Mouse (Mus musculus) midbrain, embryonic 12.5 days (tissue): ENCODE data around the gene Dnah6. TPM values are rescaled to one million over a fixed set of nuclear protein-coding genes. Genes with fewer than 3 reads are reported as not detected.

Experiments used
- ATAC-seq: fragments of 200-750 bp; cut with Nextera tagmentation; 2 replicates; pipeline ENCODE4 v1.8.0; 2017; ENCODE audit warnings: low read depth, moderate TSS enrichment, moderate library complexity; ENCODE audit not compliant: low FRiP score
- H3K27ac ChIP-seq: fragments of 300-500 bp; sonication (generic); replicated peaks from 2 replicates; pipeline ENCODE4 v1.5.1; 2016; ENCODE audit warnings: mild to moderate bottlenecking
- H3K27me3 ChIP-seq: fragments of 300-500 bp; sonication (generic); 2 replicates; pipeline ENCODE4 v1.6.1; 2016; ENCODE audit warnings: mild to moderate bottlenecking
- H3K36me3 ChIP-seq: fragments of 300-500 bp; sonication (generic); 2 replicates; pipeline ENCODE4 v1.6.1; 2016
- H3K4me1 ChIP-seq: fragments of 300-500 bp; sonication (generic); 2 replicates; pipeline ENCODE4 v1.6.1; 2016
- H3K4me2 ChIP-seq: fragments of 300-500 bp; sonication (generic); replicated peaks from 2 replicates; pipeline ENCODE4 v1.6.1; 2016; ENCODE audit warnings: mild to moderate bottlenecking, moderate library complexity
- H3K4me3 ChIP-seq: fragments of 300-500 bp; sonication (generic); 2 replicates; pipeline ENCODE4 v1.5.1; 2016; ENCODE audit warnings: mild to moderate bottlenecking
- H3K9ac ChIP-seq: fragments of 300-500 bp; sonication (generic); replicated peaks from 2 replicates; pipeline ENCODE4 v1.6.1; 2016; ENCODE audit warnings: mild to moderate bottlenecking, moderate library complexity
- H3K9me3 ChIP-seq: fragments of 300-500 bp; sonication (generic); 2 replicates; pipeline ENCODE4 v1.6.1; 2016; ENCODE audit warnings: mild to moderate bottlenecking
- WGBS: fragments of 180-500 bp; shearing (Covaris S2); methylation state at CpG from one replicate; pipeline ENCODE4 v1.1.7; 2016; 5-methylcytosine and 5-hydroxymethylcytosine counted together
- polyA plus RNA-seq: library from polyadenylated mRNA; unstranded; fragments of >200 nt; fragmentation: Nextera tagmentation; extraction: Ambion mirVana; gene quantifications from 2 replicates; pipeline ENCODE4 v1.2.1, GENCODE M21; 2016

Dnah6 gene
- polyA plus RNA-seq, 1 experiment from 2014 or later = 0.03 TPM

GRCm38 (mm10) chr6:73012931-73013330, 208.5 kb downstream of the Dnah6 start:
- Histone ChIP-seq H3K36me3 (no peaks in the 10 kb centered on the region), H3K27ac (no peak overlapping the region), H3K4me2 (no peak overlapping the region), H3K9ac (no peak overlapping the region), H3K9me3 (no peaks in the 10 kb centered on the region), H3K4me1 (no peaks in the 10 kb centered on the region), H3K4me3 (no peak overlapping the region), H3K27me3 (no peaks in the 10 kb centered on the region)
- WGBS = 87% methylated on average over 8 of the region's 8 CpGs
- no peak for ATAC-seq

- H3K27ac ChIP-seq = no peak overlapping the region
- no peak for ATAC-seq
- H3K9me3 ChIP-seq = no peaks in the 10 kb centered on the region
- H3K9ac ChIP-seq = no peak overlapping the region
- 90% methylated on average over 6 of the region's 6 CpGs for WGBS
- H3K36me3 ChIP-seq = no peaks in the 10 kb centered on the region
- H3K4me1 ChIP-seq = no peaks in the 10 kb centered on the region
- no peaks in the 10 kb centered on the region for H3K27me3 ChIP-seq
- no peak overlapping the region for H3K4me3 ChIP-seq
- H3K4me2 ChIP-seq = no peak overlapping the region
Measured at GRCm38 (mm10) chr6:73011827-73012226, 209.6 kb downstream of the Dnah6 start.

DNA sequence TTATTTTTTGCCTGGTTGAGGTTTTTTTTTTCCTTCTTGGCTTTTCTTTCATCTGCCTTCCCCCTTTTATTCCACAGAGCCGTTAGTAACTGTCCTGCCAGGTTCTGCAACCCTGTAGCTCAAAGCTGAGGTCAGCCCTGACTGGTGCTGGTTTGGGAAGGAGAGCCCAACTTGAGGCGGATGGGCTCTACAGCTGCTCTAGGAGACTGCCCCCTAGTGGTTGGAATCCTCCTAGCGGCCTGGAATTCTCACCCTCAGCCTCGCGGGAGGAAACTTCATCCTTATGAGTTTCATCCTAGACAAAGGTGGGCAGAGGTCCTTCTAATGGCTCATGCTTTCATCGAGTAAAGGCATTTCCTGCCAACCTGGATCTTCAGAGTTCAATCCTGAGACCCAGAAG, 211.4 kb downstream of the Dnah6 start:
- Histone ChIP-seq H3K27me3 (no peaks in the 10 kb centered on the region), H3K4me1 (no peaks in the 10 kb centered on the region), H3K4me3 (no peak overlapping the region), H3K9me3 (no peaks in the 10 kb centered on the region), H3K4me2 (no peak overlapping the region), H3K9ac (no peak overlapping the region), H3K36me3 (no peaks in the 10 kb centered on the region), H3K27ac (no peak overlapping the region)
- 44% methylated on average over 6 of the region's 6 CpGs for WGBS
- no peak for ATAC-seq

DNA sequence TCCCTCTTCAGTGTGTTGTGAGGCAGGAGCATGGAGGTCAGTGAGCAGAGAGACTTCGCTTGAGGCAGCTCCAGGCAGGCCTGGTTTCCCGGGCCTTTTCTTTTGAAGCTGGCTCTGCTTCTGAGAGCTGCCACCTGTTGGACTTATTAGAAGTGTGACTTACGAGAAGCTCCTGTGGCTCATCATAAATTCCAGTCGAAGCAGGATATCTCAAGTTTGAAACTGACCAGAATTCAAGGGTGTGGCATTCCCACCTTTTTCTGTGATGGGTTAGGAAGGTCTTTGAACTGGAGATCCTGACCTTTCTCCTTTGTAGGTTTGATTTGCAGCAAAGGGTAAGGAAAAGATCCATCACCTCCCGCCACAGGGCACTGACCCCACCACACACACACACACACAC, 217.8 kb downstream of the Dnah6 start:
- no peak for ATAC-seq
- 91% methylated on average over 4 of the region's 5 CpGs for WGBS
- no peak overlapping the region for H3K4me2 ChIP-seq

GRCm38 (mm10) chr6:73002391-73002790, 219.1 kb downstream of the Dnah6 start:
- H3K27ac ChIP-seq = no peak overlapping the region
- WGBS = 48% methylated on average over 1 of the region's 1 CpGs
- no peak for ATAC-seq
- no peak overlapping the region for H3K9ac ChIP-seq
- H3K27me3 ChIP-seq = no peaks in the 10 kb centered on the region
- no peak overlapping the region for H3K4me2 ChIP-seq
- no peaks in the 10 kb centered on the region for H3K36me3 ChIP-seq
- no peaks in the 10 kb centered on the region for H3K9me3 ChIP-seq
- no peak overlapping the region for H3K4me3 ChIP-seq
- H3K4me1 ChIP-seq = no peaks in the 10 kb centered on the region

More for the DNA sequence above, 217.8 kb downstream of the Dnah6 start:
- Histone ChIP-seq H3K36me3 (no peaks in the 10 kb centered on the region), H3K27me3 (no peaks in the 10 kb centered on the region), H3K4me3 (no peak overlapping the region), H3K4me1 (no peaks in the 10 kb centered on the region), H3K27ac (no peak overlapping the region), H3K9me3 (no peaks in the 10 kb centered on the region), H3K9ac (no peak overlapping the region)

GRCm38 (mm10) chr6:72998809-72999208, 222.6 kb downstream of the Dnah6 start:
- Histone ChIP-seq H3K4me3 (no peak overlapping the region), H3K4me2 (no peak overlapping the region), H3K4me1 (no peaks in the 10 kb centered on the region), H3K27me3 (no peaks in the 10 kb centered on the region), H3K9me3 (no peaks in the 10 kb centered on the region), H3K9ac (no peak overlapping the region), H3K36me3 (no peaks in the 10 kb centered on the region), H3K27ac (no peak overlapping the region)
- ATAC-seq = no peak
- 83% methylated on average over 1 of the region's 1 CpGs for WGBS

GRCm38 (mm10) chr6:72993688-72994082, 227.8 kb downstream of the Dnah6 start:
- WGBS = 76% methylated on average over 5 of the region's 5 CpGs
- no peak for ATAC-seq
- H3K4me2 ChIP-seq = no peak overlapping the region
- no peak overlapping the region for H3K9ac ChIP-seq
- H3K27ac ChIP-seq = no peak overlapping the region
- H3K27me3 ChIP-seq = no peaks in the 10 kb centered on the region
- peaks cover 7% of the 10 kb centered on the region for H3K4me1 ChIP-seq
- no peaks in the 10 kb centered on the region for H3K9me3 ChIP-seq
- H3K4me3 ChIP-seq = no peak overlapping the region
- H3K36me3 ChIP-seq = no peaks in the 10 kb centered on the region

GRCm38 (mm10) chr6:72993054-72993687, 228.3 kb downstream of the Dnah6 start:
- H3K4me1 ChIP-seq = peaks cover 9% of the 10 kb centered on the region
- H3K27ac ChIP-seq = no peak overlapping the region
- no peaks in the 10 kb centered on the region for H3K9me3 ChIP-seq
- H3K4me3 ChIP-seq = no peak overlapping the region
- H3K4me2 ChIP-seq = no peak overlapping the region
- no peaks in the 10 kb centered on the region for H3K36me3 ChIP-seq
- H3K27me3 ChIP-seq = no peaks in the 10 kb centered on the region
- H3K9ac ChIP-seq = no peak overlapping the region
- WGBS = 73% methylated on average over 8 of the region's 8 CpGs
- ATAC-seq = no peak

GRCm38 (mm10) chr6:72990206-72990605, 231.2 kb downstream of the Dnah6 start:
- Histone ChIP-seq H3K36me3 (no peaks in the 10 kb centered on the region), H3K27me3 (no peaks in the 10 kb centered on the region), H3K4me1 (peaks cover 9% of the 10 kb centered on the region), H3K9me3 (no peaks in the 10 kb centered on the region), H3K9ac (no peak overlapping the region), H3K4me2 (no peak overlapping the region), H3K4me3 (no peak overlapping the region), H3K27ac (no peak overlapping the region)
- ATAC-seq = no peak
- WGBS = 89% methylated on average over 5 of the region's 5 CpGs

GRCm38 (mm10) chr6:72989028-72989736, 232.3 kb downstream of the Dnah6 start:
- Histone ChIP-seq H3K9me3 (no peaks in the 10 kb centered on the region), H3K4me2 (peak overlapping the region; percentile 13), H3K36me3 (no peaks in the 10 kb centered on the region)

GRCm38 (mm10) chr6:72982506-72982905, 238.9 kb downstream of the Dnah6 start:
- Histone ChIP-seq H3K4me3 (no peak overlapping the region), H3K4me1 (no peaks in the 10 kb centered on the region), H3K27me3 (no peaks in the 10 kb centered on the region), H3K36me3 (no peaks in the 10 kb centered on the region), H3K9me3 (no peaks in the 10 kb centered on the region), H3K4me2 (no peak overlapping the region), H3K27ac (no peak overlapping the region), H3K9ac (no peak overlapping the region)
- ATAC-seq = no peak
- WGBS = 71% methylated on average over 4 of the region's 4 CpGs

More at GRCm38 (mm10) chr6:72989028-72989736, 232.3 kb downstream of the Dnah6 start:
- WGBS = 24% methylated on average over 7 of the region's 7 CpGs
- Histone ChIP-seq H3K4me3 (no peak overlapping the region), H3K27ac (0 out of 2 replicates have a peak overlapping the region, but pooled peaks have one; percentile 42), H3K4me1 (peaks cover 9% of the 10 kb centered on the region), H3K9ac (no peak overlapping the region), H3K27me3 (no peaks in the 10 kb centered on the region)
- peak; percentile 80 for ATAC-seq

DNA sequence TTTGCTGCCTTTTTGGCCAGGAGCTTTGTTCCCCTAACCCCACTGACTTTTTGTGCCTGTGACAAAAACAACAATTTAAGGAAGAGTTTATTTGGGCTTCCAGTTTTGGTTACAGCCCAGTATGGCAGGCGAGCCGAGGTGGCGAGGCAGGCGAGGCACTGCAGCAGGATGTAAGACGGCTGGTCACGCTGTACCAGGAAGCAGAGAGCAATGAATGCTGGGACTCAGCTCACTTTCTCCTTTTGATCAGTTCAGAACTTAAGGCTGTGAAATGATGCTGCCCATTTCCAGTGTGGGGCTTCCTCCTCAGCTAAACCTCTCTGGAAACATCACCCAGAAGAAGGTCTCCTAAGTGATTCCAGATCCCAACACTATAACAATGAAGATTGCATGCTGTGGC, 239.6 kb downstream of the Dnah6 start:
- no peak overlapping the region for H3K4me3 ChIP-seq
- no peak overlapping the region for H3K27ac ChIP-seq
- no peaks in the 10 kb centered on the region for H3K4me1 ChIP-seq
- H3K4me2 ChIP-seq = no peak overlapping the region
- ATAC-seq = no peak
- no peaks in the 10 kb centered on the region for H3K36me3 ChIP-seq
- H3K9me3 ChIP-seq = no peaks in the 10 kb centered on the region
- no peaks in the 10 kb centered on the region for H3K27me3 ChIP-seq
- WGBS = 73% methylated on average over 6 of the region's 6 CpGs
- H3K9ac ChIP-seq = no peak overlapping the region
